Mouse (Mus musculus) lung, postnatal 4 days (tissue): ENCODE measurements around the gene Ckap2l.

Source experiments
- DNase-seq, 2 experiments: peaks; one replicate each; pipeline ENCODE4 v3.0.0; 2021

Gene Ckap2l

GRCm38 (mm10) chr2:129263073-129263472, 33.9 kb downstream of the Ckap2l start:
- peak in 1 of 2 experiments; percentile 2 for DNase-seq

GRCm38 (mm10) chr2:129261151-129261794, 35.7 kb downstream of the Ckap2l start:
- DNase-seq, result peak in 1 of 2 experiments; percentile 12

- DNase-seq, result peak in 1 of 2 experiments; percentile 8
Measured at GRCm38 (mm10) chr2:129260646-129261045, 36.4 kb downstream of the Ckap2l start.

- DNase-seq, result peak; percentile 20 to 71
Measured at GRCm38 (mm10) chr2:129258475-129259211, 38.4 kb downstream of the Ckap2l start.

- DNase-seq, result peak in 1 of 2 experiments; percentile 8
Measured at GRCm38 (mm10) chr2:129258056-129258455, 39.0 kb downstream of the Ckap2l start.

- DNase-seq, result peak in 1 of 2 experiments; percentile 9
Measured at GRCm38 (mm10) chr2:129256006-129256405, 41.0 kb downstream of the Ckap2l start.

- no peak for DNase-seq
Measured at GRCm38 (mm10) chr2:129254076-129254475, 42.9 kb downstream of the Ckap2l start.

GRCm38 (mm10) chr2:129253631-129253970, 43.4 kb downstream of the Ckap2l start:
- DNase-seq, result no peak

GRCm38 (mm10) chr2:129252836-129253630, 44.0 kb downstream of the Ckap2l start:
- DNase-seq, result peak in 1 of 2 experiments; percentile 12

GRCm38 (mm10) chr2:129249321-129249720, 47.7 kb downstream of the Ckap2l start:
- DNase-seq, result no peak

GRCm38 (mm10) chr2:129247707-129248121, 49.3 kb downstream of the Ckap2l start:
- no peak for DNase-seq

GRCm38 (mm10) chr2:129246924-129247323, 50.1 kb downstream of the Ckap2l start:
- DNase-seq, result no peak

- DNase-seq, result no peak
Measured at GRCm38 (mm10) chr2:129246436-129246835, 50.6 kb downstream of the Ckap2l start.

GRCm38 (mm10) chr2:129245618-129246017, 51.4 kb downstream of the Ckap2l start:
- no peak for DNase-seq

GRCm38 (mm10) chr2:129244446-129245120, 52.4 kb downstream of the Ckap2l start:
- DNase-seq, result peak in 1 of 2 experiments; percentile 39

- DNase-seq, result no peak
Measured at GRCm38 (mm10) chr2:129243786-129244185, 53.2 kb downstream of the Ckap2l start.

- DNase-seq, result no peak
Measured at GRCm38 (mm10) chr2:129243005-129243404, 54.0 kb downstream of the Ckap2l start.

GRCm38 (mm10) chr2:129241845-129242833, 54.9 kb downstream of the Ckap2l start:
- DNase-seq, result no peak

GRCm38 (mm10) chr2:129240726-129241432, 56.1 kb downstream of the Ckap2l start:
- no peak for DNase-seq

GRCm38 (mm10) chr2:129236526-129236925, 60.5 kb downstream of the Ckap2l start:
- no peak for DNase-seq

GRCm38 (mm10) chr2:129234731-129235130, 62.3 kb downstream of the Ckap2l start:
- DNase-seq, result no peak
